Mouse (Mus musculus): ENCODE results near the gene Dapk2. TPM values are rescaled to one million over a fixed set of nuclear protein-coding genes. Genes with fewer than 3 reads are reported as not detected.

The Dapk2 gene
- total RNA-seq, 2 experiments from 2014 or later: 4.6 to 6.2 TPM

DNA sequence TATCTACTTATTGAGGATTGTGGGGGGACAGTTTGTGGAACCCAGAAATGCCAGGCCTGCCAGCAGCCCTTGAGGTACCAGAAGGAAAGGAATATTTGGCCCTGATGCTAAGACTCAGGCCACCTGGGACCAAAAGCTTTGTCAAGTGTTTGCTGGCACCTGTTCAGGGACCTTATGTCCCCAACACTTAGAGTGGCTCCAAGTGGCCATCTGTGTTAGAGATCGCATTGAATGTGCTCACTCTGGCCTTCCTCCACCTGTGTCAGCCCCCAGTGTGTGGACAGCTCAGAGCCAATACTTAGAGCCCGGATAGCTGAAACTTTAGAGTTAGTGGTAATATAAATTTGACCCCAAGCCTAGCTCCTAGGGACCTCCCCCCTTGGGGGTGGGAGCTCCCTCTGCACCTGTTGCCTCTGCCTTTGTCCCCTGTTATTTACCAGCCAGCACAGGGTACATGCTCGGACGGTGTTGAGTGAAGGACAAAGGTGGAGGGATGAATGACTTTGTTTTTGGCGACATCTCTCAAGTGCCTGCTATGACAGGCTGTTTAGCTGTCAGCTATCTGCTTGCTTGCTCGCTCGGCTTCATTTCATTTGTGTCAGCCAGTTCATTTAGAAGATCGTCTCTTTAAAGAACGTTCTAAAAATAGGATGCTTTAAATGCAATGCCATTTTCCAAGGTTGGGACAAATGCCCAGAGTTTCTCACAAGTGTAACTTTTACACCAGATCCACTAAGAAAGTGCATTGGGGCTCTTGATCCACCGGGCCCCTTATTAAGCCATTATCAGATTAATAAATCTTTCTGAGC is 61.1 kb downstream of the Dapk2 start:
- intact Hi-C loops (cut with DNase I): no loop called here
- peak; percentile 49 to 56 for DNase-seq

DNA sequence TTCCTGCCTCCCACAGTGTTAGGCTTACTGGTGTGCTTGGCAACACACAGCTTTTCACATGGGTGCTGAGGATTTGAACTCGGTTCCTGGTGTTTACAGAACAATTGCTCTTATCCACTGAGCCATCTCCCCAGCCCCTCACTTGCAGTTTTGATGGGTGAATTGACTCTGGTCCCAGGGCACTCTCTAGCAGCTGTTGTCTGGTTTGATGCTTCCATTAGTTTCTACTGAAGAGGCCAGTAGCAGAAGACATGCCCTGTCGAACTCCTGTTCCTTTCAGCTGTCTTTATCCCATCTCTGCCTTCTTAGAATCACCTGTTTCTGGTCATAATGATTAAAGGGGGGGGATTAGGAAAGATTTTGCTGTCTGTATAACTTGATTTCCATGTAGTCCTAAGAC is 65.8 kb downstream of the Dapk2 start:
- DNase-seq: no peak
- intact Hi-C loops (cut with DNase I): no loop called here

DNA sequence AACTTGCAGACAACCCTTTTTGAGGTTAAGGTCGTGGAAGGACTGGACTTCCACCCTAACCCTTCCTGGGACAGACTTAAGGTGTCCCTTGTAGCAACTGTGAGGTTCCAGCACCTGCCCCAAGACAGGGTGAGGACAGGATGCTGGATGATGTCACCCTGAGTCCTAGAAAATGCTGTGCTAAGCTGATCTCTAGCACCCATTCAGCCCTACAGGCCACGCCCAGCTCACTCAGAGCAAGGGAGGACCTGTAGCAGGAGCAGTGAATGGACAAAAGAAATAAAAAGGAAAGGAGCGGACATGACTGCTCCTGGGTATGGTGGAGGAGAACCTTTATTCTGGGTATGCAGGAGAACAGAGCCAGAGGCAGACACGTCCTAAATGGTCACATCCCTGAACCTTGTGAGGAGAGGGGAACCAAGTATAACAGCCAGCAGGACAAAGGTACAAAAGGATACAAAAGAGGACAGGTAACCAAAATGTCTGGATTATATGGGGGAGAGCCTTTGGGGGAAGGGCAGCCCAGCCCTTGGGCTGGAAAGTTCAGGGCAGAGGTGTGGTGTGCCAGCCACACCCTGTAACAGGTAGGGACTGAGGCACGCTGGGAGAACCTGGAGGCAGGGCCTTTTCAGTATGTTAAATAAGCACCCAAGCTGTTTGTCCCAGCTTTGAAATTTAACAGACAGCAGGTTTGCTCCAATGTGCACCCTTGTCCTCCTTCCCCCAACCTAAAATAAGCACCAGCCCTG is 67.9 kb downstream of the Dapk2 start:
- no peak for DNase-seq
- intact Hi-C loops (cut with DNase I): no loop called here

DNA sequence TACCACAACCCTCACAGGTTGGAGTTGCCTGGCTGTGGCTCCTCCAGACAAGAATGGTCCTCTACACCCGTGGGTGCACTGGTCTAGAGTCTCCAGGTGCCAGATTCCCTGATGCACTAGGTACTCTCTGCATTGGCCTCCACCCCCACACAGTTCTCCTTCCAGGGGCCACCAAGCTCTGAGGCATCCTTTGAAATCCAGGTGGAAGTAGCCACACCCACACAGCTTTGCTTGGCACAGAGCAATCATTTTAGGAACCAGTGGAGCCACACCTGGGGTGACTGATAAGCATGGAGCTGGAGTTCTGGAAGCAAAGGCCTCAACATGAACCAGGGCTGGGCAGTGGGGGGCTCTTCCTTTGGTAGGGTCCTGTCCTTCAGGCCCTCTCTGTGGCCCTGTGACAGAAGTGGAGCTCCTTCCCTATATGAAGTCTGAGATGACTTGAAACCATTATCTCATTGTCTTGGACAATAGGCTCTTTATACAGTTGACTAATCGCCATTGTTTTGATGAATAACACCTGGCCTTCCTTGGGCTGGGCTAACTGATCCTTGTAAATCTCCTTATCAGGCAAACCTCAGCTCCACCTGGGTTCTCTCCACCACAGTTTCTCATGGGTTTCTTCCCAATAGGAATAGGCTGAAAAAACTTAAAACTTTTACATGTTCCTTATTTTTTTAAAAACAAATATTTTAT is 70.6 kb downstream of the Dapk2 start:
- intact Hi-C loops (cut with DNase I): no loop called here
- no peak for DNase-seq

DNA sequence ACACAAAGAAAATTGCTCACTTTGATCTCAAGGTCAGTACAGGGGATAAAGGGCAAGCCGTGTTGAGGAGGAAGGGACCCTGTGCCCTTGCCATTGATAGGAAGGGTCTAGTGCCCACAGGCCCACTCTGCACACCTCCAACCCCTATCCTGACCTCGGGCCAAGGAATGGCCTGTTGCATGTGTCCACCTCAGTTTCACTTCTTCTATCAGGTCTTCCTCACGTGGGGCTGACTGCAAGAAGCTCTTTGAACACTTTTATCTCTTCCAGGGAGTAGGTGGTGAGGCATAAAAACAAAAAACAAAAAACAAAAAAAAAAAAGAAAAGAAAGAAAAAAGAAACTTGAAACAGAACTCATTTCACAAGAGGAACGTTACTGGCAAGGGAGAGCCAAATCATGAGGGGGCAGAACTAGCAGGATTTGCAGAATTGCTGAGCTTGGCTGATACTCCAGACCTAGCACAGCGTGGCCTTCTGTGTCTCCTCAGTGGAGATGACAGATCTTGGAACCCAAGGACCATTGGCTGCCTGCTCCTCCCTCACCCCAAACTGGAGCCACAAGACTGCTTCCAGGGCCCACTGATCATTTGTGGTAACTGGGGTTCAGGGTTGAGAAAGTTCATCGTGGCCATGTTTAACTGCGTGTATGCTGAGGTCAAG is 73.9 kb downstream of the Dapk2 start:
- DNase-seq: peak; percentile 43 to 44
- intact Hi-C loops (cut with DNase I): no loop called here

DNA sequence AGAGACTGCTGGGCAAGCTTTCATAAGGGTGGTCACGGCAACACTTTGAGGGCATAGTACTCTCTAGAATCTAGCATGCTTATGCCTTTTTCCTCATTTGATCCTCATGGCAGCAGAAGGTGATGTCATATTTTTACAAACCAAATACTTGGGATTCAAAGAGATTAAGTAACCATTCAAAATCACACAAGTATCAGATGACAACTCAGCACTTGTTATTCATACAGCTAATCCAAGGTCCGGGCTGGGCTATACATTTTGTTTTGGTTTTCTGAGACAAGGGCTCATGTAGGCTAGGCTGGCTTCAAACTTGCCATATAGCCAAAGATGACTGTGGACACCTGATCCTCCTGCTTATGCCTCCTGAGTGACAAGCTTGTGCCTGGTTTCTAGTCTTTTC is 78.6 kb downstream of the Dapk2 start:
- no peak for DNase-seq
- intact Hi-C loops (cut with DNase I): no loop called here

DNA sequence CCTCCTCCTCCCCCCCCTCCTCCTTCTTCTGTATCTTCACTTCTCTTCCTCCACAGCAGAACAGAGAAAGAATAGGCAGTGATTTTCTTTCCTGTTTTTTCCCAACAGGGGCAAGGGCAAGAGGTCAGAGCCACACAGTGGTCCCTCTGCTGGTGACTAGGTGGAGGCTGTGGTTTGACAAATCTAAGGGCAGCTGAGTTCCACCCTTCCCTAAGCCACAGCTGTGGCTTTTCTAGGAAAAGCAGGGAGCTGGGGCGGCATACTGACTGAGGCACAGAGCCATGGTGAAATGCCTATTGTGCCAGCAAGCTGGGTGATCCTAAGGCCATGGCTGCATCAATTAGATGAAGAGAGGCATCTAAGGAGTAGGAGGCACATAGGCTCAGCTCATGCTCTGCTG is 79.7 kb downstream of the Dapk2 start:
- DNase-seq: no peak
- intact Hi-C loops (cut with DNase I): no loop called here

DNA sequence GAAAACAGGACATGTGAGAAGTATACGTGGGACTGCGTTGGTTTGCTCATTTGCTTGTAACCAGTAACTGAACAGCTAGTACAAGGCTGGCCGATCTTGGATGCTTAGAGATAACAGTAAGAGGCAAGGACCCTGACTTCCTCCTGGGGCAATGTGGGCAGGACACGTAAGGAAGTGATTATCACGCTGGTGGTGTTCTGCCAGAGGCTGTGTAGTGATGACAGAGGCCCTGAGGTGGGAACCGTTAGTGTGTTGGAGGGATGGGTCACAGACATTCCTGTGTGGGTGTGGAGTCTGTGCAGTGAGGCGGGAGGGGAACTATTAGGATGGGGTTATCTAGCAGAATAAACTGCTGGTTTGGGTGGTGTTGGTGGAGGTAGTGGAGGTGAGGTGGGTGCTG is 81.2 kb downstream of the Dapk2 start:
- DNase-seq: no peak
- intact Hi-C loops (cut with DNase I): no loop called here

DNA sequence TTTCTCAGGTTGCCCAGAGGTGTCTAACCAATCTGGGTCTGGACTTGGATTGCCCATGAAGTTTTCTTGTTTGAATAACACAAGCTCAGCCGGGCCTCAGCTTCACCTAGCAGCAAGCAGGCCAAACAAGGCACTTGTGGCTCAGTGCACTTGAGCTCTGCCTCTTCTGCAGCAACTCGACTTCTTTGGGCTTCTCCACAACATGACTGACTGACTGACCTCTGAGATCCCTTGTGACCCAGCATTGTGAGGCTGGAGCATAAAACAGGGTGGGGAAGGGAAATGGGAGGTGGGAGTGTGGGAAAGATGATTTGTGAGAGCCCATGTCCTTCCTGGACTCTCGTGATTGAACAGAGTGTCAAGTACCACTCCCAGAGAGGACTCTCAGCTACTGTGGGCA is 81.7 kb downstream of the Dapk2 start:
- intact Hi-C loops (cut with DNase I): no loop called here

DNA sequence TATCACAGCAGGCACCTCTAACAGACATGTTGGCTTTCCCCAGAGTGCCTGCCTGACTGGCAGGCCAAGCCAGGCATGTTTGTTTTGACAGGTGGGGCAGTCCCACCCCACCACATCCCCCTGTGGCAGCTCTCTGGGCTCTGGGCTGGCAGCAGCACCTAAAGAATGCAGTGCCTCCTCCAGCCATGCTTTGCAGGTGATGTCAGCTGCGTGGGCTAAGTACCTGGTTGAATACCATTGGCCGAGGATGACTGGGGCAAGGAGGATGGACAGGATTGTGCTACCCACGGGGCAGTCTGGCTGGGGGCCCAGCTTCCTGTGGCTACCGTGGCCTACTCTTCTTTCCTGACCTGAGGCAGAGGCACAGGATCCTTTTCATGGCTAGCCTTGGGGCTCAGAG is 82.5 kb downstream of the Dapk2 start:
- DNase-seq: no peak
- intact Hi-C loops (cut with DNase I): no loop called here

More for the DNA sequence above, 81.7 kb downstream of the Dapk2 start:
- no peak for DNase-seq

DNA sequence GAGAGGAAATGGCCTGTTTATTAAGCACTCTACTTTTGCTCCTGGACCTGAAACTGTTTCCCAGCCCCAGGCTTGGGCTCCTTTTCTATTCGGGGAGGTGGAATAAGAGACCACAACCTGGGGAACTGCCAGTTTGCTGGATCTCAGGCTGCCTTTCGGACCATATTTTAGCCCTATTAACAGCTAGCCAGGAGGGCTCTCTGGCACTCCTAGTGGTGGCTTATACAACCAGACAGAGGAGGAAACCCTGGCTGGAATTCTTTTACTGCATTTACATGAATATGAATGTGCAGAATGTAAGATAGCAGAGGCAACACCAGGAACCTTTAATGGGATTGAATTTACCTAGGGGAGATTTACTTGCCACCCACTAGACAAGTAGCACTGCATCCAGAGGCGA is 83.0 kb downstream of the Dapk2 start:
- DNase-seq: no peak
- intact Hi-C loops (cut with DNase I): no loop called here

DNA sequence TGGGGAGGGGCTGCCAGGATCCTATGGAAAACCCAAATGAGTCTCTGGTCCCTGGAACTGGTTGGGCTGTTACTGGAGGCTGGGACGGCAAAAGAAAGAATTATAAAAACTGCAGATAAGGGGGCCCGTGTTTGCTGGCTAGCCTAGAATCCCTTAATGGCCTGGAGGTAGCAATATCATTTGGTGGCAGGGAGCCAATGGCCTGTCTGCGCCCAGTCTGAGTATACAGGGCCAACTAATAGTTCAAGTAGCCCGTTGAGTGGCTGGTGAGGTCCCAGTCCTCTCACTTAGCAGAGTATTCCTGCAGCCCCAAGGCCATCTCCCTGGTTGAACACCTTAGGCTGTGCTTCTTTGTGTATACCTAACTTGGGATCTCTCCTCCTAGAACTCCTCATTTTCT is 83.7 kb downstream of the Dapk2 start:
- DNase-seq: no peak

DNA sequence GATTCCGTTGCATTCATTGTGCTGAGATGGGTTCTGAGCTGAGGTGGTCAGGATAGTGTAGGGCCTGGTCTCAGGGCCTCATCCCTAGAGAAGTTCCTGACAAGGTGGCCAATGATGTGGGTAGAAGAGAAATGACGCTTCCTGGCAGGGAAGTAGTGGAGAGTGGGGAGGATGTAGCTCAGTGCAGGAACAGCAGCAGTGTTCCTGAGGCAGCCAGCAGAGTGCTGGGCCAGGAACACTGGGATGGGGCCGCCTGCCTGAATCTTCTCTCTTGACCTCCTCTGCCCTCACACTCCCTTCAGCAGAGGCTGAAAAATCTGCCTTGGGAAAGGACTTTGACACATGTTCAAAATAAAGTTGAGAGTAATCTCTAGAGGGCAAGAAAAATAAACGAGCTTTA is 85.2 kb downstream of the Dapk2 start:
- intact Hi-C loops (cut with DNase I): loop anchor here (2.0 kb wide), 1 partner anchor 84 kb away; the partner anchor contains the start of gene Dapk2
- DNase-seq: peak; percentile 36 to 45

More for the DNA sequence above, 83.7 kb downstream of the Dapk2 start:
- intact Hi-C loops (cut with DNase I): loop anchor here (2.0 kb wide), 1 partner anchor 83 kb away; the partner anchor contains the start of gene Dapk2

DNA sequence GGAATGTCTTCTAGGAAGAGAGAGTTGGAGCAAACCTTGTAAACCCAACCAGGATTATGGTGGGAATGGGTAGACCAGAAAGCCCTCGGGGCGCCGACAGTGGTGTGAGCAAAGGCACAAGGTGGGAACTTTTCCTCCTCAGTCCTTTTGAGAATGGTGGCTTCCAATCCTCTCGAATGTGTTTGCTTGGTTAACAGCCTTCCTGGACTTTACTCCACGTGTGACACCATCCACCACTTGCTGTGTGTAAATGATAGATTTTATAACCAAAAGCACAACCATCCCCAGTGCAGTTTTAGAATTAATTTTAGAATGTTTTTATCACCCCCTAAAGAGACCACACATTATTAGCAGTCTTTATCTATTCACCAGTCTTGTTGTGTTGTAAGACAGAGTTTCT is 86.1 kb downstream of the Dapk2 start:
- intact Hi-C loops (cut with DNase I): no loop called here
- DNase-seq: no peak

DNA sequence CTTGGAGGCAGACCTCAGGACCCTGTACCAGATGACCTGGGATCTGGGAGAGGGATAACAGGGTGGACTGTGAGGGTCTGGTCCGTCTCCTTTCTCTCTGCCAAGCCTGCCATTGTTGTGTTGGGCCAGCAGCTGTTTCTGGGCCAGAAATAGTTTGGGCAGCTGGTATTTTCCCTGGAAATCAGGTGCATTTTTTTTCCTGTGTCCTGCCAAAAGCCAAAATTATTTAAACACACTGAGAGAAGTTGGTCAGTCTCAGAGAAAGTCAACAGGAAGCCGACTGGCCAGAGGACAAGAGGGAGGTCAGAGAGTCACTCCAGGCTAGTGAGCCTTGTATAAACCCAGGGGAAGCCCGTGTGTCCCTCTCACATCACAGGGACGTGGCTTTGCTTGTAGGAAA is 87.7 kb downstream of the Dapk2 start:
- peak; percentile 30 to 39 for DNase-seq
- intact Hi-C loops (cut with DNase I): no loop called here

DNA sequence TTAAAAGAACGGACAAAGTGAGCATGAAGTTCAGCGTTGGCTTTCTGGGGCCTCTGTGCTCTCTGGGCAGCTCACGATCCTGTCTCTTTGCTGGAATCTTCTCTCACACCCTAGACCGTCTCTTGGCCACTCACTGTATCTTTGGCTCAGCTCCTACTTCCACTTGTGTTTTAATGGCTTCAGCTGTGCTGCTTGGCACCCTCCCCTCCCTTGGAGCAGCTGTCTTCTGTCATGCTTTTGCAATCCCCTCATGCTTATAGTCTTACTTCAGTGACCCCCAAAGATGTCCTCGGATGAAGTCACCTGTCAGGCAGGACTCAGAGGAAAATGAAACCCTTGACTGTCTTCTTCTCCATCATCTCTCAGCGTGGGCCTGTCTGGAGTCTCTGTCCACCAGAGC is 91.3 kb downstream of the Dapk2 start:
- peak; percentile 32 to 39 for DNase-seq
- intact Hi-C loops (cut with DNase I): loop anchor here (2.0 kb wide), 1 partner anchor 26 kb away; no protein-coding TSS in a partner anchor

DNA sequence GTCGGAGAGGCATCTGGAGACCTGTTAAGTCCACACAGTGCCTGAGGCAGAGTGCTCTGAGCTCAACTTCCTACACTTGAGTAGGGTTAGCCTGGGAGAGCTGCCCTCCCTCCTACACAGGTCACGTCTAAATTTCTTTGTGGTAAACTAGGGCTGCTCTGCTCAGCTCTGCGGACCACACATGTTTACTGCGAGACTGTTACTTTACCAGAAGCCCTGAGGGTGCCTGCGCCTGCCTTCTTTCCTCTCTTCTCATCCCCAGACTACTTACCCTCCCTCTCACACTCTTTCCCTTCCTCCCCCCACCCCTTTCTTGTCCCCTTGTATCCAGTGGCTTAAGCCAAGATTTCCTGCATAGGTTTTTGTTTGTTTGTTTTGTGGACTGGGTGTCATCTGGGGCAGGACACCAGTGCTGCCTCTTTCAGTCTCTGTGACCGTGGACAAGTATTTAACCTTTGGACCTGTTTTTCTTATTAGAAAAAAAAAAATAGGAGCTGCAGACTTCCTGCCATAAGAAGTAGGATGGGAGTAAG is 93.2 kb downstream of the Dapk2 start:
- intact Hi-C loops (cut with DNase I): no loop called here
- DNase-seq: no peak

DNA sequence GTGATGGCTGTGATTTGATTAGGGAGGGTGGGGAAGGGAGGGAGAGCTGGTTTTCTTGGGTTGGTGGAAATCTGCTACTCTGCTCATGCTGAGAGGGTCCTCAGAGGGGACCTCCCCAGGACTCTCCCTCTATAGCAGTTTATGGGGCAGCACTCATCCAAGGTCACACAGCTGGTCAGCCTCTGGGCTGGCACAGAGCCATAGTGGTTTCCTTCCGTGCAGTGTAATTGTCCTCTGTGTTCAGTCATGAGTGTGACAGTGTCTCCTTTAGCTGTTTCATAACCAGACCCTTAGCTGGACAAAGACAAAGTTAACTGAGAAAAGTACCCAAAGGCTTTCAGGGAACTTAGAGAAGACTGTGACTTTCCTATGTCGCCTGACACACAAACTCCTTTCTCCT is 103.7 kb downstream of the Dapk2 start:
- intact Hi-C loops (cut with DNase I): no loop called here
- DNase-seq: no peak

DNA sequence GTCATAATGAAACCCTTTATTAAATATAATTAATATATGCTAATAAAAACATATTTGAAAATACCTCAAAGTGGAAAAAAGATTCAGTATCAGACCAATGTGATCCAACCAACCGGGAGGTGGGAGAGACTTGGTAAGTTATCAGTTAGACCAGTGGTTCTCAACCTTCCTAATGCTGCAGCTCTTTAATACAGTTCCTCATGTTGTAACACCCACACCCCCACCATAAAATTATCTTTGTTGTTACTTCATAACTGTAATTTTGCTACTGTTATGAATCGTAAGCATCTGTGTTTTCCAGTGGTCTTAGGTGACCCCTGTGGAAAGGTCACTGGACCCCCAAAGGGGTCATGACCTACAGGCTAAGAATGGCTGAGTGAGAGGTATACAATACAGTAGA is 105.7 kb downstream of the Dapk2 start:
- intact Hi-C loops (cut with DNase I): no loop called here

DNA sequence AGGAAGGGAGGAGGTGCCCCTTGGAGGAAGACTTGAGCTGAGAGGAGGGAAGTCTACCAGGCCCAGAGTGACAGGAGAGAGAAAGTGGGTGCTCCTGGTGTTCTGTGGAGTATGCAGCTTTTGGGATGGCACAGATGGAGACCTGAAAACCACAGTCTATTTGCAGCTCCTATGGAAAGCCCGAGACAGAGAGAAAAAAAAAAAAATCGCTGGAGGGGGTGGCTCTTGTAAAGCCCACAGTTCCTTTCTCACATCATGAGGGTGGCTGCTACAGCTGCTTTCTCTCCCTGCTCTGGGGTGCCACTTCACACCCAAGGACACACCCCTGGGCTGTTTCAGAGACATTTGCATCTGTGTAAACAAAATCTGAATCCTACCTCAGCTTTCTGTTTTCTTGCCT is 107.6 kb downstream of the Dapk2 start:
- intact Hi-C loops (cut with DNase I): no loop called here

More for the DNA sequence above, 105.7 kb downstream of the Dapk2 start:
- DNase-seq: no peak

More for the DNA sequence above, 107.6 kb downstream of the Dapk2 start:
- no peak for DNase-seq
